Comparison of ENCODE assay signal across 11 mouse cellular contexts in the genomic region with DNA sequence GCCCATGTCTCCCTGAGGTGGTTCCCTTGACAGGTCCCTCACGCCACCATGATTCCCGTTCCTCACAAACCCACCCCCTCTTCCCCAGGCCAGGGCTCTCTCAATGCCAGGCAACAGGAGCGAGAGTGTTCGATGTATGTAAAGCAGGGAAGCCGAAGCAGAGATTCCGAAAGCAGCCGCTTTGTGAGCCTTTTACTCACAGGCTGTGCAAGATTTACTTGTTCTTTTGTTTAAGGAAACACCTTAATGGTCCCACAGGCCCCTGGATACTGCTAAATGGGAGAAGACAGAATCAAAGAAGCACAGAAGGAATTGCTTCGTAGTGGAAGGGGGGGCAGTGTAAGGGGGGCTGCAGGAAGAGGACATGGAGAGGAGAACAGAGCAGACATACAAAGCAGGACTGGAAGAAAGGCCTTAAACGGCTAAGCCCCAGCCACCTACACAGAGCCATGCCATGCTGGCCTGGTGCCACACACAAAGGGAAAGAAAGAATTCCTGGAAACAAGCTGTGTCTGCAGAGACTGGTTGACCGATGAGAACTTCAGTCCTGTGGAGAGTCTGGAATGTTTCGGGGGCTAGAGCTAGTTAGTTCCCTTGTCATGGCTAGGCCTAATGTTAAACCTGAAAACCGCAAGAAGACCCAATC.
DNase-seq lines count a peak whose midpoint lies in the region; ATAC-seq lines count a peak whose summit lies in the region.
"Had no signal": no experiment of that assay in that cellular context is flagged by ENCODE, and none has a peak within 500 bp of the region (broad histone marks: within the 10 kb centered on the region; RNA-seq: fewer than 3 reads in every experiment).

No protein-coding gene starts in this region.

- no peak overlapping the region for H3K4me2 ChIP-seq in limb, embryonic 12.5 days
- H3K4me2 ChIP-seq: intestine, embryonic 15.5 days had no signal

- no peak overlapping the region for H3K4me3 ChIP-seq in limb, embryonic 12.5 days (replicated peaks)
- no peak overlapping the region for H3K4me3 ChIP-seq in heart, embryonic 10.5 days
- H3K4me3 ChIP-seq: intestine, embryonic 15.5 days had no signal

- 67% methylated on average over 12 of the region's 12 CpGs for WGBS in limb, embryonic 12.5 days
- 78% methylated on average over 12 of the region's 12 CpGs for WGBS in heart, embryonic 10.5 days

- H3K9ac ChIP-seq in limb, embryonic 12.5 days (replicated peaks): no peak overlapping the region
- H3K9ac ChIP-seq: intestine, embryonic 15.5 days had no signal

- H3K36me3 ChIP-seq in limb, embryonic 12.5 days: no peaks in the 10 kb centered on the region
- H3K36me3 ChIP-seq in heart, embryonic 10.5 days: no peaks in the 10 kb centered on the region
- H3K36me3 ChIP-seq: G1E; intestine, embryonic 15.5 days had no signal

- ATAC-seq in cerebellum, adult (ENCODE audit: insufficient number of reproducible peaks, low FRiP score, low TSS enrichment): peak; percentile 19; the same call in 1 of the 2 replicates
- ATAC-seq in limb, embryonic 12.5 days (ENCODE audit: insufficient number of reproducible peaks, insufficient read depth, low FRiP score, low TSS enrichment, low read depth): no peak
- no peak for ATAC-seq in erythroid progenitor cell, adult 5-6 weeks (replicated peaks; ENCODE audit: low FRiP score, poor library complexity, severe bottlenecking)
- ATAC-seq: intestine, embryonic 15.5 days had no signal

- peaks cover 12% of the 10 kb centered on the region for H3K4me1 ChIP-seq in limb, embryonic 12.5 days (replicated peaks)
- H3K4me1 ChIP-seq in heart, embryonic 10.5 days: peaks cover 6% of the 10 kb centered on the region

- no peaks in the 10 kb centered on the region for H3K9me3 ChIP-seq in limb, embryonic 12.5 days
- no peaks in the 10 kb centered on the region for H3K9me3 ChIP-seq in heart, embryonic 10.5 days
- H3K9me3 ChIP-seq: intestine, embryonic 15.5 days had no signal

- peak overlapping the region; percentile 50; the same call in 1 of the 2 replicates for H3K27ac ChIP-seq in limb, embryonic 12.5 days
- H3K27ac ChIP-seq in heart, embryonic 10.5 days: no peak overlapping the region
- H3K27ac ChIP-seq: intestine, embryonic 15.5 days had no signal

- DNase-seq in cerebellum, adult 9-11 months: no peak
- peak; percentile 16 for DNase-seq in right cerebral cortex, postnatal 4 days
- no peak for DNase-seq in right cerebral cortex, postnatal 25 days
- DNase-seq in thymus, postnatal 10 days (ENCODE audit: low spot score in 2 of 2): no peak
- DNase-seq in heart, embryonic 10.5 days (ENCODE audit: low spot score): no peak
- DNase-seq: adrenal gland, adult 8-10 months had no signal

- peaks cover 5% of the 10 kb centered on the region; the same call in 1 of the 2 replicates for H3K27me3 ChIP-seq in limb, embryonic 12.5 days
- peaks cover 15% of the 10 kb centered on the region; the same call in 1 of the 2 replicates for H3K27me3 ChIP-seq in heart, embryonic 10.5 days (ENCODE audit: insufficient read depth, poor library complexity, severe bottlenecking)
- H3K27me3 ChIP-seq: intestine, embryonic 15.5 days had no signal
